Mouse (Mus musculus): ENCODE data around the gene Fancc. TPM values are rescaled to one million over a fixed set of nuclear protein-coding genes. Genes with fewer than 3 reads are reported as not detected.

Gene Fancc
- polyA plus RNA-seq, 1 experiment: 8.1 TPM

- H3K4me2 ChIP-seq (ENCODE audit: low read depth): peak overlapping the region; percentile 94
- H3K4me3 ChIP-seq: peak overlapping the region; percentile 24
- TF ChIP-seq TCF12 (IDR thresholded peaks at IDR 0.05; ENCODE audit: insufficient read depth, poor library complexity, severe bottlenecking) (no peak), MYOD1 (IDR thresholded peaks at IDR 0.05; ENCODE audit: control insufficient read depth in 1 of 3, insufficient read length in 2 of 3, low read depth in 2 of 3) (peak in 1 of 3 experiments; percentile 41), MYOG (IDR thresholded peaks at IDR 0.05; ENCODE audit: control insufficient read depth in 1 of 3, insufficient read depth in 1 of 3, insufficient read length in 2 of 3, low read depth in 2 of 3) (peak in 1 of 3 experiments; percentile 58), POLR2A (IDR thresholded peaks at IDR 0.05; ENCODE audit: insufficient read length, low read depth) (peak; percentile 49), MAX (IDR thresholded peaks at IDR 0.05; ENCODE audit: low read depth) (no peak), POLR2AphosphoS2 (IDR thresholded peaks at IDR 0.05; ENCODE audit: insufficient read length, low read depth) (peak; percentile 70)
- H3K36me3 ChIP-seq (ENCODE audit: control insufficient read depth, insufficient read depth): peaks cover 9% of the 10 kb centered on the region
- no peaks in the 10 kb centered on the region for H3K27me3 ChIP-seq (ENCODE audit: control insufficient read depth, insufficient read depth, insufficient read length)
- H3ac ChIP-seq (ENCODE audit: control insufficient read depth, insufficient read length): no peak overlapping the region
- peaks cover 100% of the 10 kb centered on the region for H3K79me2 ChIP-seq (ENCODE audit: control insufficient read depth, insufficient read depth)
Measured at GRCm38 (mm10) chr13:63272602-63273229, 224.4 kb downstream of the Fancc start.

DNA sequence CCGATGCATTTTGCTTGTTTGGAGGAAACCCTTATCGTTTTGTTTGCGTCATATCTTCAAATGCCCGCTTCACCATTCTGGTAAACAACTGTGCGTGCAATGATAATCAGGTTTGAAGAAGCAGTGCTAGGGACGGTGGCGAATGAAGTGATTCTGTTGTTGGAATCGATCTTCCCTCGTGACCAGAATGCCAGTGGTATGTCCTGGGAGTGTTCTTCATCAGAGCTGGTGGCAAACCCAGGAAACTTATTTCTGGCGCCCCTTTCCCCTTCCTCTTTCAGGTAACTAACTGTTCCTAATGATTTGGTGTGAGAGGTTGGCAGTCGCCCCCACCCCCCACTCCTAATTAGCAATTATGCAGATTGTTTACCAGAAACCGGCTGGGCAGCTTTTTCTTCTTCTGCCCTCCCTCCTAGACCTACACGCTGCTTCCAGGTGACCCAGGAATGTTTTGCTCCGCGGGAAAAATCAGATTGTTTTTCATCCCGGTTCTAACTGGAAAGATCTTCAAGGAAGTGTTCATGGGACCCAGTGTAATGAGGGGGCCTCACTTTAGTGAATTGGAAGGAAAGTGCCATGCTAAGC lies 225.0 kb downstream of the Fancc start:
- no peak for TF ChIP-seq POLR2A (IDR thresholded peaks at IDR 0.05; ENCODE audit: insufficient read length, low read depth)
- TF ChIP-seq POLR2AphosphoS2 (IDR thresholded peaks at IDR 0.05; ENCODE audit: insufficient read length, low read depth): peak; percentile 38
- no peak for TF ChIP-seq SRF (IDR thresholded peaks at IDR 0.05; ENCODE audit: control insufficient read depth, insufficient read length, low read depth)
- Histone ChIP-seq H3K79me2 (ENCODE audit: control insufficient read depth, insufficient read depth) (peaks cover 100% of the 10 kb centered on the region), H3K36me3 (ENCODE audit: control insufficient read depth, insufficient read depth) (peaks cover 9% of the 10 kb centered on the region), H3K4me2 (ENCODE audit: low read depth) (peak overlapping the region; percentile 94), H3K27me3 (ENCODE audit: control insufficient read depth, insufficient read depth, insufficient read length) (no peaks in the 10 kb centered on the region), H3K4me3 (peak overlapping the region; percentile 24), H3ac (ENCODE audit: control insufficient read depth, insufficient read length) (no peak overlapping the region)

DNA sequence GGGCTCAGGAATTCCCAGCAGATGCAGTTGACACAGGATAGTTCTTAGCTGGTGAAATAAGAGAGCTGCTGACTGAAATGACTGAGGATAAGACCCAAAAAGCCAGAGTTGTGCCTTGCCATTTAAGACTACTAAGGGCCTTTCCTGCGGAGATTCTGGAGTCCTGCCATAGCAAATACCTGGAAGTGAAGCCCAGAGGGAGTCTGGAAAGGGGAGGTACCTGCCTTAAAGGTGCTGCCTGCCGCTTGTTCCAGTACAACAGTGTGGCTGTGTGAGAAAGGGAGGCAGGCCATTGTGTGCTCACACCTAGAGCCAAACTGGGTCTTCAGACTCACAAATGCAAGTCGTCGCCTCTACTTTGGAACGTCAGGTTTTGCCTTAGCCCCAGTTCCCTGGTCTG lies 226.9 kb downstream of the Fancc start:
- Histone ChIP-seq H3K79me2 (ENCODE audit: control insufficient read depth, insufficient read depth) (peaks cover 100% of the 10 kb centered on the region), H3K4me2 (ENCODE audit: low read depth) (peak overlapping the region; percentile 14), H3K4me3 (no peak overlapping the region), H3ac (ENCODE audit: control insufficient read depth, insufficient read length) (no peak overlapping the region), H3K27me3 (ENCODE audit: control insufficient read depth, insufficient read depth, insufficient read length) (no peaks in the 10 kb centered on the region), H3K36me3 (ENCODE audit: control insufficient read depth, insufficient read depth) (peaks cover 21% of the 10 kb centered on the region)
- no peak for TF ChIP-seq MYOG (IDR thresholded peaks at IDR 0.05; ENCODE audit: control insufficient read depth in 1 of 3, insufficient read depth in 1 of 3, insufficient read length in 2 of 3, low read depth in 2 of 3)
- peak; percentile 51 for TF ChIP-seq POLR2AphosphoS2 (IDR thresholded peaks at IDR 0.05; ENCODE audit: insufficient read length, low read depth)
- TF ChIP-seq SRF (IDR thresholded peaks at IDR 0.05; ENCODE audit: control insufficient read depth, insufficient read length, low read depth): no peak

- peaks cover 100% of the 10 kb centered on the region for H3K79me2 ChIP-seq (ENCODE audit: control insufficient read depth, insufficient read depth)
- TF ChIP-seq MYOD1 (IDR thresholded peaks at IDR 0.05; ENCODE audit: control insufficient read depth in 1 of 3, insufficient read length in 2 of 3, low read depth in 2 of 3) (no peak), POLR2AphosphoS2 (IDR thresholded peaks at IDR 0.05; ENCODE audit: insufficient read length, low read depth) (no peak), REST (IDR thresholded peaks at IDR 0.05; ENCODE audit: insufficient read depth, insufficient read length) (no peak), SRF (IDR thresholded peaks at IDR 0.05; ENCODE audit: control insufficient read depth, insufficient read length, low read depth) (no peak), CEBPB (IDR thresholded peaks at IDR 0.05; ENCODE audit: insufficient read depth, poor library complexity, severe bottlenecking) (no peak), MYOG (IDR thresholded peaks at IDR 0.05; ENCODE audit: control insufficient read depth in 1 of 3, insufficient read depth in 1 of 3, insufficient read length in 2 of 3, low read depth in 2 of 3) (no peak), E2F4 (IDR thresholded peaks at IDR 0.05; ENCODE audit: insufficient read depth) (no peak), POLR2A (IDR thresholded peaks at IDR 0.05; ENCODE audit: insufficient read length, low read depth) (no peak), TCF3 (IDR thresholded peaks at IDR 0.05; ENCODE audit: insufficient read length, low read depth) (no peak), MAX (IDR thresholded peaks at IDR 0.05; ENCODE audit: low read depth) (no peak), USF1 (IDR thresholded peaks at IDR 0.05; ENCODE audit: low read depth) (no peak), TCF12 (IDR thresholded peaks at IDR 0.05; ENCODE audit: insufficient read depth, poor library complexity, severe bottlenecking) (no peak)
- H3ac ChIP-seq (ENCODE audit: control insufficient read depth, insufficient read length): no peak overlapping the region
- H3K4me3 ChIP-seq: no peak overlapping the region
- H3K27me3 ChIP-seq (ENCODE audit: control insufficient read depth, insufficient read depth, insufficient read length): no peaks in the 10 kb centered on the region
- no peak overlapping the region for H3K4me2 ChIP-seq (ENCODE audit: low read depth)
- H3K36me3 ChIP-seq (ENCODE audit: control insufficient read depth, insufficient read depth): peaks cover 23% of the 10 kb centered on the region
Measured at GRCm38 (mm10) chr13:63268776-63269175, 228.3 kb downstream of the Fancc start.

DNA sequence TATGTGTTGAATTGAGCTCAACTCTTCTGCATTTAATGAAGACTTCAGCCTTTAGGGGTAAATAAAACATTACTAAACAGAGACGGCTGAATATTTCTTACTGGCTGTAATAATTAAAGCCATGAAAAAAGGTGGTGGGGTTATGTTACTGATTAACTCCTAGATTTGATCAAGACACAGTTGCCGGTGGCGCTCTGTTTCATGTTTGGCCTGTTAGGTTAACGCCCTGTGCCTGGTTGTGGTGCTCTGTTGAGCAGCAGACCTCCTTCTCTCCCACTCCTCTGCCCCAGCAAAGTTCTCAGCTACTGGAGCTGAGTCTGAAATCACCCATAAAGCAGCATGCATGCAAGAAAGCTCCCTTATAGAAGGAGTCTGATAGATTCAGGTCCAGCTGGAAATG lies 228.7 kb downstream of the Fancc start:
- Histone ChIP-seq H3ac (ENCODE audit: control insufficient read depth, insufficient read length) (no peak overlapping the region), H3K27me3 (ENCODE audit: control insufficient read depth, insufficient read depth, insufficient read length) (no peaks in the 10 kb centered on the region), H3K4me3 (no peak overlapping the region), H3K79me2 (ENCODE audit: control insufficient read depth, insufficient read depth) (peaks cover 100% of the 10 kb centered on the region), H3K36me3 (ENCODE audit: control insufficient read depth, insufficient read depth) (peaks cover 27% of the 10 kb centered on the region), H3K4me2 (ENCODE audit: low read depth) (no peak overlapping the region)
- TF ChIP-seq MYOD1 (IDR thresholded peaks at IDR 0.05; ENCODE audit: control insufficient read depth in 1 of 3, insufficient read length in 2 of 3, low read depth in 2 of 3) (no peak), TCF12 (IDR thresholded peaks at IDR 0.05; ENCODE audit: insufficient read depth, poor library complexity, severe bottlenecking) (no peak), SRF (IDR thresholded peaks at IDR 0.05; ENCODE audit: control insufficient read depth, insufficient read length, low read depth) (no peak), POLR2A (IDR thresholded peaks at IDR 0.05; ENCODE audit: insufficient read length, low read depth) (peak; percentile 20), POLR2AphosphoS2 (IDR thresholded peaks at IDR 0.05; ENCODE audit: insufficient read length, low read depth) (peak; percentile 15), TCF3 (IDR thresholded peaks at IDR 0.05; ENCODE audit: insufficient read length, low read depth) (no peak), E2F4 (IDR thresholded peaks at IDR 0.05; ENCODE audit: insufficient read depth) (no peak), USF1 (IDR thresholded peaks at IDR 0.05; ENCODE audit: low read depth) (no peak), CEBPB (IDR thresholded peaks at IDR 0.05; ENCODE audit: insufficient read depth, poor library complexity, severe bottlenecking) (no peak), REST (IDR thresholded peaks at IDR 0.05; ENCODE audit: insufficient read depth, insufficient read length) (no peak), MYOG (IDR thresholded peaks at IDR 0.05; ENCODE audit: control insufficient read depth in 1 of 3, insufficient read depth in 1 of 3, insufficient read length in 2 of 3, low read depth in 2 of 3) (no peak), MAX (IDR thresholded peaks at IDR 0.05; ENCODE audit: low read depth) (no peak)

All from myocyte (in vitro differentiated cells).